Mouse (Mus musculus): Measurements from ENCODE around the gene Ctnnbl1.

GRCm38 (mm10) chr2:157775957-157776356 lies 38.8 kb downstream of the Ctnnbl1 start:
- TF ChIP-seq TAL1 (IDR thresholded peaks at IDR 0.05; ENCODE audit: low read length) (no peak), GATA1 (IDR thresholded peaks at IDR 0.05; ENCODE audit: low read length) (no peak)

Measured in erythroblast, embryonic 14.5 days (primary cell).